Mouse (Mus musculus) right cerebral cortex, postnatal 4 days (tissue): Measurements from ENCODE around the gene Ccdc194.

Source experiments
- DNase-seq: peaks from one replicate; pipeline ENCODE4 v3.0.0-alpha.2; 2022

The Ccdc194 gene

GRCm38 (mm10) chr8:71552770-71553169, 27.3 kb upstream of the Ccdc194 start:
- no peak for DNase-seq

- DNase-seq, result no peak
These were observed 25.2 kb upstream of the Ccdc194 start for GRCm38 (mm10) chr8:71550754-71551153.

GRCm38 (mm10) chr8:71547590-71547989, 22.1 kb upstream of the Ccdc194 start:
- DNase-seq, result no peak

- DNase-seq, result no peak
These were observed 19.5 kb upstream of the Ccdc194 start for GRCm38 (mm10) chr8:71545053-71545452.

GRCm38 (mm10) chr8:71543755-71544154, 18.2 kb upstream of the Ccdc194 start:
- DNase-seq, result no peak

- DNase-seq, result peak; percentile 88
These were observed 17.3 kb upstream of the Ccdc194 start, which contains the start of gene Mvb12a for GRCm38 (mm10) chr8:71542632-71543343. Gene Mvb12a (plus strand): TSS chr8:71542922.

- DNase-seq, result peak; percentile 34
These were observed 11.7 kb upstream of the Ccdc194 start, which contains the start of gene Bst2 for GRCm38 (mm10) chr8:71537028-71537867. Gene Bst2 (minus strand): TSS chr8:71537456.

- no peak for DNase-seq
These were observed 10.2 kb upstream of the Ccdc194 start for GRCm38 (mm10) chr8:71535663-71536062.

- DNase-seq, result no peak
These were observed 8.8 kb upstream of the Ccdc194 start for GRCm38 (mm10) chr8:71534263-71534810.

- peak; percentile 40 for DNase-seq
These were observed 5.4 kb upstream of the Ccdc194 start for GRCm38 (mm10) chr8:71530735-71531467.

- DNase-seq, result no peak
These were observed 3.0 kb upstream of the Ccdc194 start for GRCm38 (mm10) chr8:71528362-71529073.

GRCm38 (mm10) chr8:71527162-71527870, 1.8 kb upstream of the Ccdc194 start:
- no peak for DNase-seq

- DNase-seq, result no peak
These were observed 761 bp upstream of the Ccdc194 start for GRCm38 (mm10) chr8:71526272-71526671.

GRCm38 (mm10) chr8:71521634-71522033, 3.9 kb downstream of the Ccdc194 start:
- peak; percentile 90 for DNase-seq

- DNase-seq, result peak; percentile 58
These were observed 6.3 kb downstream of the Ccdc194 start for GRCm38 (mm10) chr8:71519037-71519825.

- DNase-seq, result no peak
These were observed 8.7 kb downstream of the Ccdc194 start for GRCm38 (mm10) chr8:71516786-71517185.

- no peak for DNase-seq
These were observed 10.5 kb downstream of the Ccdc194 start for GRCm38 (mm10) chr8:71515043-71515442.

GRCm38 (mm10) chr8:71513018-71513754, 12.3 kb downstream of the Ccdc194 start:
- no peak for DNase-seq

GRCm38 (mm10) chr8:71511644-71512043, 13.9 kb downstream of the Ccdc194 start, which contains the start of gene Plvap:
Gene Plvap (minus strand): TSS chr8:71511752.
- DNase-seq, result no peak

- no peak for DNase-seq
These were observed 16.2 kb downstream of the Ccdc194 start for GRCm38 (mm10) chr8:71509316-71509715.
